Mouse (Mus musculus): ENCODE results near the gene Ferd3l.

DNA sequence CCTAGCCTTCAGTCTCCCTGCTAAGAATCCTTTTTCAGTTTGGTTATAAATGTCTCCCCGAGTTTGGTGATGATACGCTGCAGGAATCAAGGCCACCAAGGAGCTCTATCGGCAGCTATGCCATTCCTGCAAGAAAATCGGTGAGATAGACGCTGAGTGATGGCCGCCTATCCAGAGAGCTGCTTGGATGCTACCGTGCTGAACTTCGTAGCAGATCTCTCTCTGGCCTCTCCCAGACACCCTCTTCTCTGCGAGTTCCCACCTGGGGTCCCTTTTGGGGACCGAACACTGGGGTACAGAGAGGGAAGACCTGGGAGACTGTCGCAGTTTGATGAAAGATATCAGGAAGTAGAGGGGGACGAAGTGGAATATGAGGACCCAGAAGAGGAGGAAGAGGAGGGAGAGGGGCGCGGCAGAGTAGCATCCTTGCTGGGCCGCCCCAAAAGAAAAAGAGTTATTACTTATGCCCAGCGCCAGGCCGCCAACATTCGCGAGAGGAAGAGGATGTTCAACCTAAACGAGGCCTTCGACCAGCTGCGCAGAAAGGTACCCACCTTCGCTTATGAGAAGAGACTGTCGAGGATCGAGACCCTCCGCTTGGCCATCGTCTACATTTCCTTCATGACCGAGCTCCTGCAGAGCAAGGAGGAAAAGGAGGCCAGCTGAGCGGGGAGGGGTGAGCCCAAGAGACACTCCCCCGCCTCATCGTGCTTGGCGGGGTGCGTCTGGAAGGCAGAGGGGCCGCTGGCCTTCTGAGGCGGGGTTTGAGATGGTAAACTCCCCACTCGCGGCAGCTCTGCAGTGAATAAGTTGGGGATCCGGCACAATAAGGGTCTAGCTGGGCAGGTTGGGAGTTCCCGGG is at the start of gene Ferd3l:
- TF ChIP-seq GATA1 (IDR thresholded peaks at IDR 0.05; ENCODE audit: borderline replicate concordance, low read length): no peak
- no peak for TF ChIP-seq FLI1 (IDR thresholded peaks at IDR 0.05; ENCODE audit: low read length)
